Mouse (Mus musculus) C2C12 (cell line): ENCODE measurements around the gene Amh.

ENCODE experiments used
- CEBPB ChIP-seq: IDR thresholded peaks from one replicate; pipeline ENCODE4 v1.6.1; 2011; ENCODE audit warnings: low read depth, mild to moderate bottlenecking, control low read depth, moderate library complexity
- CTCF ChIP-seq: IDR thresholded peaks from one replicate; pipeline ENCODE4 v1.5.1; 2011; ENCODE audit not compliant: control insufficient read depth, insufficient read depth, insufficient read length
- MYOD1 ChIP-seq: IDR thresholded peaks from one replicate; pipeline ENCODE4 v1.6.1; 2011; ENCODE audit warnings: low read depth; ENCODE audit not compliant: control insufficient read depth, insufficient read length

DNA sequence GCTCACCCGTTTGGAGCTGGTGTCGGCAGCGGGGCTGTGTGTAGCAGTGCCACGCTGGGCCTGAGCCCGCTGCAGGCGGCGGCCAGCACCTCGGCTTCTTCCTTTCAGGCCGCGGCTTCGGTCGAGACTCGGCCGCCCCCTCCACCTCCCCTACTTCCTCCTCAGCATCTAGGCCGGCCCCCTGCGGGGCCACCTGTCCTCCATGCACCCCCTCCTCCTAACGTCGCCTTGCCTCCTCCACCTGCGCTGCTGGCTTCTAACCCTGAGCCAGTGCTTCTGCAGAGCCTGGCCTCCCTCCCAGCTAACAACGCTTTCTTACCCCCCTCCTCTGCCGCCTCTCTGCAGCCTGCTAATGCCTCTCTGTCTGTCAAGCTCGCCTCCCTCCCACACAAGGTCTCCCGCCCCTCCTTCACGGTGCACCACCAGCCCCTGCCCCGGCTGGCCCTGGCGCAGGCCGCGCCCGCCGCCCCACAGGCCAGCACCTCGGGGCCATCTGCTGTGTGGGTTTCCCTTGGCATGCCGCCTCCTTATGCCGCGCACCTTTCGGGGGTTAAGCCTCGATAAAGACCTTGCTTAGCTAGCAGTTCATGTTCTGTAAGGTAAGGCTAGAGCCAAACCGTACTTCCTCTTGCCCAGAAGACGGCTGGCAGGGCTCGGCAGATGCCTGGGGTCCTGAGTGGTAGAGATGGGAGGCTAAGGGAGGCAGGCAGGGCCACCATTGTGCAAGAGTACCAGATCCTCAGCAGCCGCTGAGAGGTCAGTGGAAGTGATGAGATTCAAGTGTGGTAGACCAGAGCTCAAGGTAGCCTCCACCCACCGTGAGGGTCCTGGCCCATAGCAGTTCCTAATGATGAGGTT is 12.6 kb upstream of the Amh start:
- TF ChIP-seq CTCF, result no peak
- no peak for TF ChIP-seq CEBPB
- TF ChIP-seq MYOD1, result no peak
